Mouse (Mus musculus) kidney, adult 18-20 months (tissue): ENCODE data around the gene Map3k1.
A peak's percentile ranks its signal among the peaks of the same experiment; 100 is the strongest.

Source experiments
- DNase-seq: peaks from one replicate; pipeline ENCODE4 v3.0.0; 2021

The Map3k1 gene

DNA sequence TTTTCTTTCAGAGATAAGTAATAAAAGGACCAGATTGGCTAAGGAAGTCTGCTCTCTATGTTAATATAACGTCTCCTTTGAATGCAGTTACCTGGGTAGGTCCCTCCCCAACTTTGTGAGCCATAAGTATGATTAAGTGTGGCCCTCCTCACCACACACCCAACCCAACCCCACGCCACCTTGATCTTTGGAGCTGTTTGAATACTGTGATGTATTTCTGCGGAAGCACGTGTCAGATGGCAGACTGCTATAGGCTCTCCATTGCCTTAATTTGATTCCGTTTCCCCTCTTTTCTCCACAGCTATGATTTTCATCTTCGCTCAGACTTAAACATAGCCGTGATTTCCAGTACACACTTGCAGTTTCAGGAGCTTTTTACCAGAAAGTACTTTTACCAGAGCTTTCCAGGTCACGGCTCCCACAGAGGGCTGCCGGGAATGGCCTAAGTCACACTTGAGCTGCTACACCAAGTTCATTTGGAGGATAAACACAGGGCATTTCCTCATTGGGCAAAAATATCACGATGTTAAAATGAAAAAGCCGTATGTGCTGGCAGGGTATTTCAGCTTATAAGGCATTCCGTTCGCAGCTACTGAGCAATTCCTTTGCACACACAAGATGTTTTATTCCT, 2.3 kb upstream of the Map3k1 start:
- DNase-seq, result peak; percentile 60

GRCm38 (mm10) chr13:111809466-111810228, 854 bp upstream of the Map3k1 start:
- peak; percentile 76 for DNase-seq

- DNase-seq, result no peak
Observed at GRCm38 (mm10) chr13:111808387-111808636, 481 bp downstream of the Map3k1 start.

DNA sequence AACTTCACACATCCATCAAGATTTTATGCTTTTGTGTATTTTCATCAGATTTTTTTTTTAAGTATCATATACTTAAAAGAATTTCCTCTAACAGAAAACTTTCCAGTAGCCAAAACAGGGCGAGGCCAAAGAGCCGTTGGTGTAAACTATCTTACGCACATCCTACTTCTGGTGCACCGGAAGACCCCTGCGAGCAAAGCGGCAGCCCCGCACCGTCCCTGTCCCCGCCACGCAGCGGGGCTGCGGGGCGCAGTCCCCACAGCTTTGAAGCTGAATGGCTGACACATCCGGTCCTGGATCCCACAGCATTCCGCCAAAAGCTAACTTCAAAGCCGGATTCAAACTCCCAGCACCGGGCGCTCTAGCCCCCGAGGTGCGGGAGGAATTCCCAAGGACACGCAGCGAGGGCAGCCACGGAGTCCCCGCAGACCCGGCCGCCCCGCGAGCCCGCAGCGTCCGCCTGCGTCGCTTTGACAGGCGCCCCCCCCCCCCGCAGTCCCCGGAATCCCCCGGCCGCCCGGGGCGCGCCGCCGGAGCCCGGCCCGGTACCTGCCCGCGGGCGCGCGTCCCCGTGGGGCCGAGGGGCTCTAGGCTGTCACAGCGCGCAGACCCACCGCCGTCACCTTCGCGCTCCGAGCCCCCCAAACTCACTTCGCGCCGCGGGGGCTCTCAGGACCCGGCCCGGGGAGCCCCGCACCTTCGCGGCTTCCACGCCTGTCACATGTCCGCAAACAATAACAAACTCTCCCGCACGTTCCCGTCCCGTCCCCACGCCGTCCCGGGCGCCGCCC, 1.0 kb downstream of the Map3k1 start:
- DNase-seq, result peak; percentile 61

DNA sequence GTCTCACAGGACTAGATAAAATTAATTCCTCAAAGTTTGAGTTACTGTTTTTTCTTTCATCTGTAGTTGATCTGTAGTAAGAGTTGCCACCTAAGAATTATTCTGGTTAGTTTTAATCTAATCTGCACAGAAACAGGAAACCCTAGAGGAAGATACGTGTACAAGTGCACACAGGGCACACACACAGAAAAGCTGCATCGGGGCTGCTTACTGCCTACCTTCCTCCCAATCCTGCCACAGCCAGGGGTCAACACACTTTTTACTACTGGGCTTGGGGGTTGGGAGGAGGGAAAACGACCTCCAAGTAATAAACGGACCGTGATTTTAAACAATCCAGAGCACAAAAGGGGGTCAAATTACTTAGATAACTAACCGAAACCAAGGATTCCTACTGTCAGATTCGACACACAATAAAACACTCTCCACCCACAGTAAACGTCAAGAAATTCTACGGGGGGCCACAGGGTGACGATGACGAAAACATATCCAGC, 1.6 kb downstream of the Map3k1 start:
- no peak for DNase-seq

DNA sequence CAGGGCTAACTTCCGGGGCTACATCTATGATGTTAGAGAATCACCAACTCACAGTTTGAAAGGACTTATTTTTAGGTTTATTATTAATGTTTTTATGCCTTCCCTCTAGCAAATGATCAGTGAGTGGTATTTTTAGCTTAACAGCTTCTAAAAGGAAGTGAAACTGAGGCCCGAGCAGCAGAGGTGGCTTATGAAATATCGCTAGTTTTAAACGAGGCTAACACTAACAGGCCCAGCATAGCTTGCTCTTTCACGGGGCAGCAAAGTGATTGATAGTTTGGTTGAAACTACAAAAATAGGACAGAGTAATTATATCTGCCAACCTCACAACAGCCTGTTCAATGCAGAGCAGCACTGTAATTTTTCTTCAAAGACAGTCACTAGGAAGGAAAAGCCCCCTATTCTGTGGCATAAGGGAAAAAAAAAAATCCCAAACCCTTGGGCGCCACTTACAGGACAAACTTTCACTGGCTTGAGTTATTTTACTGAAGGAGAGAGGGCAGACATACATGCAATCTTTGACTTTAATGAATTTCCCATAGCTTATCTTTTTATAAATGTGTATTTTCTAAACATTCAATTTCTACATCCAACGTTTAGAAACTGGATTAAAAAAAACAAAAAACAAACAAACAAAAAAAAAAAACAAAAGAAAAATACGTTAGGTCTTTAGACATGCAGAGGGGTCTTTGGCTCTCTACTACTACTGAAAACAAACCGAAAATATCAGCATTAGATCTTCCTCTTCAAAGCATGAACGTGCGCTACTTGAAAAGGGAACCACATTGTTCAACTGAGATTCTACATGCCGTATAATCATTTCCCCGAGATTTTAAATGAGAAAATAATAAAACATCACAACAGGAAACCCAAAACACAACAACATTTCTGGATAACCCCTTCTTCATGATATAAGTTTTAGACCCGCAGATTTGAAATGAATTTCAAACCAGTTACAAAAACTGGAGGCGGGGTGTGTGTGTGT, 2.8 kb downstream of the Map3k1 start:
- no peak for DNase-seq

- no peak for DNase-seq
Observed at GRCm38 (mm10) chr13:111804951-111805673, 3.7 kb downstream of the Map3k1 start.

DNA sequence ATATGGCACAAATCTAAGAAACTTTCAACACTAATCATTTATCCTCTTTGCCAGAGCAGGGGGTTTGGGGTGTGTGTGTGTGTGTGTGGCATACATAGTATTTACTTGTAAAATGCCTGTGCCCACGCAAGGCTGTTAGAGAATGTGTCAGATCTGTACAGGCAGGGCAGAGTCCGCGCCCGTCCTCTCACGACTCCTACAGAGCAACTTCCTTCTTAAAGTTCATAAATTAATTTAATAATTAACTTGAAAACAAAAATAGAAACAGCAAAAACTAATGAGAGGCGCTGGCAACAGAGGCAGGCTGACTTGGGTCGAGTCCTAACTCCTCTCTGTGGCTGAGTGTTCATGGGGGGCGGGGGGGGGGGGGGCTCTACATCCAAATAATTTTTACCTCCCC, 4.6 kb downstream of the Map3k1 start:
- DNase-seq, result peak; percentile 60

DNA sequence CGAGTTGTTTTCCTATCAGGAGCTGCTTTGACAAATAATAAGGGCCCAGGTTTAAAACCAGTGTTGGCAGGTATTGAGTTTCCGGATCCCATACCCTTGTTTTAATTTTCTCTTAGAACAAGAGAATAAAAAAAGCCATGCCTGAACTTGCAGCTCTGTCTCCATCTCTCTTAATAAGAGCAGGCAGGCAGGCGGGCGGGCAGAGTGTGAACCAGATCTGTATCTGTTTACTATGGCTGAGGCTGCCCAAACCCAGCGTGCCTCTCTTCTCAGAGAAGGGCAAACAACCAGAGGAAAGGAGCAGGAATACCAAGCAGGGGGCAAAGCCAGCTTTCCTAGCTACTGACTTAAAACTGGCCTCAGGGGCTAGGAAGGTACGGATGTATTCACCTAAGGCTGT, 5.3 kb downstream of the Map3k1 start:
- no peak for DNase-seq

DNA sequence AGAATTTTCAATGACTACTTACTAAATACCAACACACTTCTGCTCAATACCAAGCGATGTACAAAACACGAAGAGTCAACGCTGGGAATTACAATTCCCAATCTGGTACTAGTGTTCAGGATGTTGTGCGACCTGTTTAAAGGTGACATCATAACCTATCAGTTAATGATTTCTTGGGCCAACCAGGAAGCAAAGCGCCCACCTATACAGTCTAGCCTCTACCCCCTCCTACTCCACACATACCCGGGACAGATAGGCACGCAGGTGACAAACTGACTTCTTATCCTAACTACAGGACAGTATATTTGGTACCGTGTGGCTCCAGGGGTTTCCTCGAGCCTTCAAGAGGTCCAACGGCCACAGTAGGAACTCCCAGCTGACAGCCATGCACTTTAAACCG, 5.9 kb downstream of the Map3k1 start:
- DNase-seq, result no peak

DNA sequence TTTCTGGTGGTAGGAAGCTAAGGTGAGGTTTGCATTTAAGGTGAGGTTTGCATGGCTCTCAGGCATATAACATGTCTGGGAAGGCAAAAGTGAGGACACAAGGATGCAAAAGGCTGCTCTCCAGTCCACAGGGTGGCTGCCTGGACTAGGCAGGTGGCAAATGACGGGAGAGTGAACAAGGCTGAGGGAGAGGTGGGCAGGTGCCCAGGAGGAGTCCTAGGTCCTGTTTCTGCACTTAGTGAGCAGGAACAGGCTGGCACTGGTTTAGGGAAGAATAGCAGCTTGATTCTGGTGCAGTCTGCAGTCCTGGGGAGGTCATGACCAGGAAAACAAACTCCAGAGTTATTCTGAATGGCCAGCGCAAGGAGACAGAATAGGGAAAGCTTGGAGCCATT, 6.5 kb downstream of the Map3k1 start:
- DNase-seq, result peak; percentile 65

DNA sequence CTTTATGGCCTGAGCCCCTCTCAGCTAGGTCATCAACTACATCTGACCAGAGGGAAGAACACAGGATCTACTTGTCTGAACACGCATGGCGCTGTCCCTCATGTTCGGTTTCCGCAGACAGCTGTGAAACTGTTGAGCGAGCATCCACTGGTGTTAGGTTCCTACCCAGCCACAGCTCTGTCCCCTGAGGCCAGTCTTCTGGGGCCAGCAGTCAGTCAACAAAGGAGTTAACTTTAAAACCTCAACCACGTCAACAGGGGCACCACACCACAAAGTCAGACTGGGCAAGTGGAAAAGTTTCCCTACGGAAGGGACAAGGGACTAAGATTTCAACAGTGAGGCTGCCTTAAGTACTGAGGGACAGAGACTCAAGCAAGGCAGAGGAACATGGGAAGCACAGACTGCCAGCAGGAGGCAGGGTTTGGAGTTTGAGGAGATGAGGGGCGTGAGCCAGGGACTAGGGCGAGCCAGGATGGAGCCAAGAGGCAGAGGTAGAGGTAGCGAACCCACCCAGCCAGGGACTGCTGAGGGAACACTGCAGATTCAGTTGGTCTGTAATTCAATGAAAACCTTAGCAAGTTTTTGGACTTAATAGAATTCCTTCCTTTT, 7.0 kb downstream of the Map3k1 start:
- DNase-seq, result no peak

- DNase-seq, result peak; percentile 69
Observed at GRCm38 (mm10) chr13:111800866-111801265, 7.9 kb downstream of the Map3k1 start.

- peak; percentile 69 for DNase-seq
Observed at GRCm38 (mm10) chr13:111798044-111798443, 10.7 kb downstream of the Map3k1 start.

DNA sequence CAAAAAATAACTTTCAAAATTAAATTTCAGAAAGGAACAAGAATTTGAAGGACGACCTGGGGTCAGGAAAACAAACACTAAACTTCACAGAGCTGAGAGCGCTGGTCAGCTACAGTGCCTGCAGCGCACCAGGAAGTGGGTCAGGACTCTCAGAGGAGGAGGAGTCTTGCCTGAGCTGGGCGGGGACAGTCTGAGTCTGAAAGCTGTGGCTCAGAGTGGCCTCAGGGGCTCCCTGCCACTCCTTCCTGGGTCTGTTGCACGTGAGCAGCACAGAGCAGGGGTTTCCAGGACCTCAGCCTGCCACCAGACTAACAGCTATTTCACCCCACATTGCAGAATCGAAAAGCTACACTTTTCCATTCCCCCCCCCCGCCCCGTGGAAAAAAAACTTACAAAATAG, 11.8 kb downstream of the Map3k1 start:
- DNase-seq, result peak; percentile 84

DNA sequence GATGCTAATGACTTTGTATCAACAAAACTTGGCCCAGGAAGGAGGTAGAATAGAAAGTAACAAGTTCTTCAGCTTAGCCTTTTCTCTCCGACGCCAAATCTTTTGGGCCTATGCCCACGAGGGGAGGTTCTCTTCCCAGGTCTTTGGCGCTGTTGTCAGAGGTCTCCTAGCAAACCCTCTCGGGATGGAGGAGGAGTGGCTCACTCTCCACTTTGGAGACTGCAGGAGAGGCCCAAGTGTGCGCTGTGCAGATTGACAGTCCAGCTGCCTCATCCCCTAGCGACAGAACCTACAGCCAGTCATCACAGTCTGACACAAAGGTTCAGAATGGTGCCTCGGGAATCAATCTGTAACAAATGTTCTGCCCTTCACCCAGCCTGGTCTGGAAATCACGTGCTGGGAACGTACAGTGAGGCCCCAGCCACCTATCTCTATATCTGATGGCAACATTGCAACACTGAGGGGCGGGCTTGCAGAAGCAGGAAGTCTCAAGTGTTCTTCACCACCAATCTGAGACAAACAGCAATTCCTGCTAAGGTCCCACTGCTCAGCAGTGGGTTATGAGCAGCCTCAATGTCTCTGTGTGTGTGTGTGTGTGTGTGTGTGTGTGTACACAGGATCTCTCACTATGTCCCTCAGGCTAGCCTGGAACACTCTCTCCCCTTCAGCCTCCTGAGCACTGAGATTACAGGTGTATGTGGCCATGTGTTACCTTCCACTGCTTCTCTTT, 12.4 kb downstream of the Map3k1 start:
- no peak for DNase-seq

- DNase-seq, result no peak
Observed at GRCm38 (mm10) chr13:111792975-111793287, 15.9 kb downstream of the Map3k1 start.

GRCm38 (mm10) chr13:111792130-111792974, 16.4 kb downstream of the Map3k1 start:
- peak; percentile 58 for DNase-seq

GRCm38 (mm10) chr13:111791596-111791995, 17.2 kb downstream of the Map3k1 start:
- DNase-seq, result no peak
